Mouse (Mus musculus) brain, embryonic 14.5 days (tissue): ENCODE results near the gene Smarcad1.

Source experiments
- CTCF ChIP-seq: fragments of 200-500 bp; IDR thresholded peaks from 2 replicates; pipeline ENCODE4 v1.5.1; 2012; ENCODE audit warnings: inconsistent platforms, mild to moderate bottlenecking, moderate library complexity, borderline replicate concordance; ENCODE audit not compliant: insufficient read depth, insufficient read length; ENCODE audit errors: extremely low read depth
- POLR2A ChIP-seq: fragments of 200-500 bp; IDR thresholded peaks from 2 replicates; pipeline ENCODE4 v1.6.1; 2012; ENCODE audit warnings: mild to moderate bottlenecking, inconsistent platforms, borderline replicate concordance; ENCODE audit not compliant: poor library complexity, insufficient read depth, insufficient read length, severe bottlenecking; ENCODE audit errors: extremely low read depth

- TF ChIP-seq POLR2A: no peak
- TF ChIP-seq CTCF: no peak
These were observed 858 bp downstream of the Smarcad1 start for GRCm38 (mm10) chr6:65043241-65043640.
